Mouse (Mus musculus): ENCODE measurements around the gene Gatd1. TPM values are rescaled to one million over a fixed set of nuclear protein-coding genes. Genes with fewer than 3 reads are reported as not detected.
A peak's percentile ranks its signal among the peaks of the same experiment; 100 is the strongest.

Gatd1 gene
- polyA plus RNA-seq, 1 experiment = 23.3 TPM

DNA sequence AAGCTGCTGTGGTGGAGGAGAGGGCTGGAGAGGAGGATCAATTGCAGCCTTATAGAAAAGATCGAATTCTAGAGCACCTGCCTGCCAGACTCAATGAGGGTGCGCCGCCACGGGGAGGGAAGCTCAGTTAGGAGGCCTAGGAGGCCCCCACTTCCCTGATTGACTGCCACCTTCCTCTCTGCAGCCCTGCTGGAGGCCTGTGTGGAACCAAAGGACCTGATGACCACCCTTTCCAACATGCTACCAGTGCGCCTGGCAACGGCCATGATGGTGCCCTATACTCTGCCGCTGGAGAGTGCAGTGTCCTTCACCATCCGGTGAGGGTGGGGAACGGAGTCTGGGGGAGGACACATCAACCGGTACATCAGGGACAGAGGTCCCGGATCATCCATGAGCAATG lies 44.7 kb upstream of the Gatd1 start:
- H3K4me3 ChIP-seq (ENCODE audit: control insufficient read depth, low read depth, low read length) = no peak overlapping the region
- H3K4me1 ChIP-seq (ENCODE audit: control insufficient read depth, insufficient read depth, low read length) = peaks cover 30% of the 10 kb centered on the region
- no peak for TF ChIP-seq CTCF (IDR thresholded peaks at IDR 0.05; ENCODE audit: control insufficient read depth, insufficient read depth, insufficient replicate concordance, low read depth, low read length)
- TF ChIP-seq POLR2A (IDR thresholded peaks at IDR 0.05; ENCODE audit: control insufficient read depth, low read depth, low read length) = no peak
- H3K27ac ChIP-seq (ENCODE audit: control insufficient read depth, insufficient read depth, low read depth, low read length) = no peak overlapping the region
- H3K27me3 ChIP-seq (ENCODE audit: control insufficient read depth, insufficient read depth, low read length) = no peaks in the 10 kb centered on the region
- H3K36me3 ChIP-seq (ENCODE audit: control insufficient read depth, insufficient read depth, low read length) = peaks cover 1% of the 10 kb centered on the region; the same call in 1 of the 2 replicates

DNA sequence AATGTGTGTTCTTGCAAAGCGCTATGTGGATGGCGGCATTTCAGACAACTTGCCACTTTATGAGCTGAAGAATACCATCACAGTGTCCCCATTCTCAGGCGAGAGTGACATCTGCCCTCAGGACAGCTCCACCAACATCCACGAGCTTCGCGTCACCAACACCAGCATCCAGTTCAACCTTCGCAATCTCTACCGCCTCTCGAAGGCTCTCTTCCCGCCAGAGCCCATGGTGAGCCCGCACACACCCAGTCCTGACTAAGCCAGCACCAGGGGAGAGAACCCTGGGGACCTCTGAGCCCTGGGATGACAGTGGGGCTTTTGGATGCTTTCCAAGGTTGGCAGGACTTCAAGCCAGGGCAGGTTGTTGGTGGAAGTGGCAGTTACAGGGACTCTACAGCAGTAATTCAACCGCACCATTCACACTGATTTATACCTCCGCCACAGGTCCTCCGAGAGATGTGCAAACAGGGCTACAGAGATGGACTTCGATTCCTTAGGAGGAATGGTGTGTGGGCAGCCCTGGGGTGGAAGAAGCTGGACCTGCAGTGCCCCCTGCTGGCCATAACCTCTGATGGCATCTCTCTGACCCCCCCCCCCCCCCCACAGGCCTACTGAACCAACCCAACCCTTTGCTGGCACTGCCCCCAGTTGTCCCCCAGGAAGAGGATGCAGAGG lies 44.2 kb upstream of the Gatd1 start:
- no peak overlapping the region for H3K27ac ChIP-seq (ENCODE audit: control insufficient read depth, insufficient read depth, low read depth, low read length)
- no peaks in the 10 kb centered on the region for H3K27me3 ChIP-seq (ENCODE audit: control insufficient read depth, insufficient read depth, low read length)
- H3K36me3 ChIP-seq (ENCODE audit: control insufficient read depth, insufficient read depth, low read length) = peaks cover 1% of the 10 kb centered on the region; the same call in 1 of the 2 replicates
- TF ChIP-seq CTCF (IDR thresholded peaks at IDR 0.05; ENCODE audit: control insufficient read depth, insufficient read depth, insufficient replicate concordance, low read depth, low read length) (peak; percentile 64), POLR2A (IDR thresholded peaks at IDR 0.05; ENCODE audit: control insufficient read depth, low read depth, low read length) (no peak)
- H3K4me3 ChIP-seq (ENCODE audit: control insufficient read depth, low read depth, low read length) = no peak overlapping the region
- peaks cover 27% of the 10 kb centered on the region for H3K4me1 ChIP-seq (ENCODE audit: control insufficient read depth, insufficient read depth, low read length)

DNA sequence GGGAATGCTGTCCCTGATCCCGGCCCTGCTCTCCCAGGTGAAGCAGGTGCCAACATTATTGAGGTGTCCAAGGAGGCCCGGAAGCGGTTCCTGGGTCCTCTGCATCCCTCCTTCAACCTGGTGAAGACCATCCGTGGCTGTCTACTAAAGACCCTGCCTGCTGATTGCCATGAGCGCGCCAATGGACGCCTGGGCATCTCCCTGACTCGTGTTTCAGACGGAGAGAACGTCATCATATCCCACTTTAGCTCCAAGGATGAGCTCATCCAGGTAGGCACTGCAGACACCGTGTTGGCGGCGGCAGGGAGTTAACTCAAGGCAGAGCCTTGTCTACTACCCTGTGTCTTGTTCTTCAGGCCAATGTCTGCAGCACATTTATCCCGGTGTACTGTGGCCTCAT lies 43.3 kb upstream of the Gatd1 start:
- H3K27me3 ChIP-seq (ENCODE audit: control insufficient read depth, insufficient read depth, low read length) = no peaks in the 10 kb centered on the region
- H3K4me1 ChIP-seq (ENCODE audit: control insufficient read depth, insufficient read depth, low read length) = peaks cover 23% of the 10 kb centered on the region
- no peak overlapping the region for H3K4me3 ChIP-seq (ENCODE audit: control insufficient read depth, low read depth, low read length)
- TF ChIP-seq POLR2A (IDR thresholded peaks at IDR 0.05; ENCODE audit: control insufficient read depth, low read depth, low read length) (no peak), CTCF (IDR thresholded peaks at IDR 0.05; ENCODE audit: control insufficient read depth, insufficient read depth, insufficient replicate concordance, low read depth, low read length) (no peak)
- peaks cover 1% of the 10 kb centered on the region; the same call in 1 of the 2 replicates for H3K36me3 ChIP-seq (ENCODE audit: control insufficient read depth, insufficient read depth, low read length)
- H3K27ac ChIP-seq (ENCODE audit: control insufficient read depth, insufficient read depth, low read depth, low read length) = no peak overlapping the region

DNA sequence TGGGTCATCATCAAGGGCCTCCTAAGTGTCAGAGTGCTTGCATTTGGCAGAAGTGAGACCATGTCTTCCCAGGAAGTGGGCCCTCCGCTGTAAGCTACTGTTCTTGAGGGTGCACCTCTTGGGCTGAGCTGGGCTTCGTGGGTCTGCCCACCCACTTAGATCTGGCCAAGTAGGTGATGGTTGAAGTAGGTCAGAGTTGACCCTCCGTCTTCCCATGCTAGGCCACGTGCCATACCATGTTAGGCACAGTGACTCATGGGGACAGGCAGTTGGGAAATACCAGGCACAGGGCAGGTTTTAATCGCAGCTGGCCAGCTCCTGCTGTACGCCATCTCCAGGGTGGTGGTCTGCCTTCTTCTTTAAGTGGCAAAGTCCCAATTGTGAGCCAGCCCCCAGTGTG lies 42.8 kb upstream of the Gatd1 start:
- Histone ChIP-seq H3K27me3 (ENCODE audit: control insufficient read depth, insufficient read depth, low read length) (no peaks in the 10 kb centered on the region), H3K4me1 (ENCODE audit: control insufficient read depth, insufficient read depth, low read length) (peaks cover 19% of the 10 kb centered on the region), H3K36me3 (ENCODE audit: control insufficient read depth, insufficient read depth, low read length) (peaks cover 1% of the 10 kb centered on the region; the same call in 1 of the 2 replicates), H3K4me3 (ENCODE audit: control insufficient read depth, low read depth, low read length) (no peak overlapping the region), H3K27ac (ENCODE audit: control insufficient read depth, insufficient read depth, low read depth, low read length) (no peak overlapping the region)
- TF ChIP-seq CTCF (IDR thresholded peaks at IDR 0.05; ENCODE audit: control insufficient read depth, insufficient read depth, insufficient replicate concordance, low read depth, low read length) (no peak), POLR2A (IDR thresholded peaks at IDR 0.05; ENCODE audit: control insufficient read depth, low read depth, low read length) (no peak)

DNA sequence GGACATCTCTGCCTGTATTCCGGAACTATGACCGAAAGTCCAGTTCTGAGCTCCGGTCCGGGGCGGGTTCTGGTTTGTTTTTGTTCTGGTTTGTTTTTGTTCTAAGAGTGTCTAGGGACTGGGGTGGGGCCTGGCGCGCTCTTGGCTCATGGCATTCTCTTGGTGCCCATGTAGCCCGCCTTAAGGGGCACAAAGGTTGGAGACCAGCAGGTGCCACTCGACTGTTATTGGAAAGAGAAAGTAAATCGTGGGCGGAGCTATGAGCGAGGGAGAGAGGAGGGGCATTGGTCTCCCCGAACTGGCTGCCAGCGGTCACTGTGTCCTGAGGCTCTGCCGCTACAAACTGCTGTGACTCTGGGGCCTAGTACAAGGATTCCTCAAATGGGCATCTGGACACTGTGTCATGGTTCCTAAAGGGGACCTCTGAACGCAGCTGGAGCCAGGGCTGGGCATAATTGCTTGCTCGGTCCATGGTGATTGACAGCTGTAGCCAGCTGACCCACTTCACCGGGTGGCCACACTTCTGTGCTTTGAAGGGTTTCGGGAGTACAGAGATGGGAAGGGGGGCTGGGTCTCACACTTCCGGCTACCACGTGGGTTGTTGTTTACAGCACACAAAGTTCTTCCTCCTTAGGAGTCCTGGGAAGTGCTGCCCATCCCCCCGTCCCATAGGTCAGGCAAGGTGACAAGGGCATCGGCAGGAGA lies 41.8 kb upstream of the Gatd1 start:
- TF ChIP-seq CTCF (IDR thresholded peaks at IDR 0.05; ENCODE audit: control insufficient read depth, insufficient read depth, insufficient replicate concordance, low read depth, low read length) = no peak
- no peak for TF ChIP-seq POLR2A (IDR thresholded peaks at IDR 0.05; ENCODE audit: control insufficient read depth, low read depth, low read length)
- H3K4me1 ChIP-seq (ENCODE audit: control insufficient read depth, insufficient read depth, low read length) = peaks cover 13% of the 10 kb centered on the region
- H3K27me3 ChIP-seq (ENCODE audit: control insufficient read depth, insufficient read depth, low read length) = no peaks in the 10 kb centered on the region
- H3K27ac ChIP-seq (ENCODE audit: control insufficient read depth, insufficient read depth, low read depth, low read length) = peak overlapping the region; percentile 93
- peaks cover 1% of the 10 kb centered on the region; the same call in 1 of the 2 replicates for H3K36me3 ChIP-seq (ENCODE audit: control insufficient read depth, insufficient read depth, low read length)
- peak overlapping the region; percentile 94 for H3K4me3 ChIP-seq (ENCODE audit: control insufficient read depth, low read depth, low read length)

DNA sequence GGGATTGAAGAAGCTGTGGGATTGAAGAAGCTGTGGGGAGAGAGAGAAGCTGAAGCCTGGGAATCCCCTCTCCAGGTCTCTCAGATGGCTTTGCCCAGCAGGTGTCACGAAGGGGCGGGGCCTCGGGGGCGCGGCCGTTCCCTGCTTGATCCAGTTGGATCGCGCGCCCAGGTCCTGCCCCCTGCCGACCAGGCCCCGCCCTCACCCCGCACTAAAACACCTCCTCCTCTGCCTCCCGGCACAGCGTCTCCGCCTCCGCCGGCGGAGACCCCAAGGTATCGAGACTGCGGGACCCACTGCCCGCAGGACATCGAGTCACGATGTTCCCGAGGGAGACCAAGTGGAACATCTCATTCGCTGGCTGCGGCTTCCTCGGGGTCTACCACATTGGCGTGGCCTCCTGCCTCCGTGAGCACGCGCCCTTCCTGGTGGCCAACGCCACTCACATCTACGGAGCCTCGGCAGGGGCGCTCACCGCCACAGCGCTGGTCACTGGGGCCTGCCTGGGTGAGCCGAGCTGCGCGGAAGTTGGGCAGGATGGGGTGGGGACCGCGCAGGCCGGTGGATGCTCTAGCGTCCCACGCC lies 41.1 kb upstream of the Gatd1 start, which contains the start of gene Pnpla2:
Gene Pnpla2 (plus strand): TSS at position 232 of the 585 bp plus-strand sequence.
- Histone ChIP-seq H3K36me3 (ENCODE audit: control insufficient read depth, insufficient read depth, low read length) (peaks cover 1% of the 10 kb centered on the region; the same call in 1 of the 2 replicates), H3K27me3 (ENCODE audit: control insufficient read depth, insufficient read depth, low read length) (no peaks in the 10 kb centered on the region), H3K4me1 (ENCODE audit: control insufficient read depth, insufficient read depth, low read length) (peaks cover 13% of the 10 kb centered on the region), H3K27ac (ENCODE audit: control insufficient read depth, insufficient read depth, low read depth, low read length) (peak within 1 kb of the TSS; percentile 93), H3K4me3 (ENCODE audit: control insufficient read depth, low read depth, low read length) (peak within 1 kb of the TSS; percentile 94)
- no peak for TF ChIP-seq CTCF (IDR thresholded peaks at IDR 0.05; ENCODE audit: control insufficient read depth, insufficient read depth, insufficient replicate concordance, low read depth, low read length)
- TF ChIP-seq POLR2A (IDR thresholded peaks at IDR 0.05; ENCODE audit: control insufficient read depth, low read depth, low read length) = peak; percentile 78

DNA sequence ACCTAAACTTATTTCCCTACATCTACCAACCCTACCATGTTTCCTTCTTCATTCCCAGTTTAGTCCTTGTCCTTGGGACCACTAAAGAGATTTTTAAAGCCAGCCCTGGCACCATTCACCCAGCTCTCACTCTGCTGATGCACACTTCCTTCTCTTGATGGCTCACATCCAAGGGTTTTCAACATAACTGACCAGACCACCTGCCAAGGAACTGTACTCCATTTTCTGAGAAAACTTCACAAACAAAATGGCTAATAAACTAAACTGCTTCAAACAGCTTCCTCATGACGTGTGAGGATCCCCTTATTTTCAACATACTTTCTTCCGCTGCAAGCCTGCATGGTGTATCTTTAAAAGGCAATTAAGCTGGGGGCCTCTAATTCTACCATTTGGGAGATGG lies 39.7 kb upstream of the Gatd1 start:
- Histone ChIP-seq H3K4me3 (ENCODE audit: control insufficient read depth, low read depth, low read length) (no peak overlapping the region; the same call in 1 of the 2 replicates), H3K27ac (ENCODE audit: control insufficient read depth, insufficient read depth, low read depth, low read length) (no peak overlapping the region), H3K27me3 (ENCODE audit: control insufficient read depth, insufficient read depth, low read length) (no peaks in the 10 kb centered on the region), H3K36me3 (ENCODE audit: control insufficient read depth, insufficient read depth, low read length) (peaks cover 1% of the 10 kb centered on the region; the same call in 1 of the 2 replicates), H3K4me1 (ENCODE audit: control insufficient read depth, insufficient read depth, low read length) (peaks cover 11% of the 10 kb centered on the region)
- no peak for TF ChIP-seq CTCF (IDR thresholded peaks at IDR 0.05; ENCODE audit: control insufficient read depth, insufficient read depth, insufficient replicate concordance, low read depth, low read length)
- no peak for TF ChIP-seq POLR2A (IDR thresholded peaks at IDR 0.05; ENCODE audit: control insufficient read depth, low read depth, low read length)
